Mouse (Mus musculus) E14TG2a.4 (cell line): ENCODE data around the gene Zfp385b.

ENCODE experiments used
- CTCF ChIP-seq: conservative IDR thresholded peaks from 2 replicates; pipeline ENCODE4 v1.5.1; 2014; ENCODE audit warnings: low read length
- NANOG ChIP-seq: IDR thresholded peaks from 2 replicates; pipeline ENCODE4 v1.6.1; 2014; ENCODE audit warnings: borderline replicate concordance, low read length, mixed read lengths
- POU5F1 ChIP-seq: IDR thresholded peaks from 2 replicates; pipeline ENCODE4 v1.6.1; 2014; ENCODE audit warnings: low read length, borderline replicate concordance

- no peak for TF ChIP-seq CTCF
- TF ChIP-seq NANOG = no peak
- no peak for TF ChIP-seq POU5F1
Measured at GRCm38 (mm10) chr2:77440591-77440990, 378.8 kb downstream of the Zfp385b start.
